Mouse (Mus musculus) midbrain, embryonic 10.5 days (tissue): ENCODE data around the gene Arhgap35. TPM values are rescaled to one million over a fixed set of nuclear protein-coding genes. Genes with fewer than 3 reads are reported as not detected.
A peak's percentile ranks its signal among the peaks of the same experiment; 100 is the strongest.

ENCODE experiments used
- DNase-seq: peaks from one replicate; pipeline ENCODE4 v3.0.0-alpha.2; 2017; ENCODE audit warnings: low spot score
- H3K27ac ChIP-seq: fragments of 300-500 bp; sonication (generic); replicated peaks from 2 replicates; pipeline ENCODE4 v1.5.1; 2016; ENCODE audit warnings: mild to moderate bottlenecking
- H3K27me3 ChIP-seq: fragments of 300-500 bp; sonication (generic); 2 replicates; pipeline ENCODE4 v1.6.1; 2016; ENCODE audit warnings: low read depth, mild to moderate bottlenecking; ENCODE audit not compliant: poor library complexity, severe bottlenecking
- H3K36me3 ChIP-seq: fragments of 300-500 bp; sonication (generic); 2 replicates; pipeline ENCODE4 v1.6.1; 2016; ENCODE audit warnings: mild to moderate bottlenecking, moderate library complexity
- H3K4me1 ChIP-seq: fragments of 300-500 bp; sonication (generic); 2 replicates; pipeline ENCODE4 v1.6.1; 2016
- H3K4me3 ChIP-seq: fragments of 300-500 bp; sonication (generic); 2 replicates; pipeline ENCODE4 v1.5.1; 2016; ENCODE audit warnings: mild to moderate bottlenecking, moderate library complexity
- H3K9me3 ChIP-seq: fragments of 300-500 bp; sonication (generic); replicated peaks from 2 replicates; pipeline ENCODE4 v1.6.1; 2016; ENCODE audit warnings: mild to moderate bottlenecking
- WGBS: fragments of 180-500 bp; shearing (Covaris S2); methylation state at CpG from one replicate; pipeline ENCODE4 v1.1.7; 2016; 5-methylcytosine and 5-hydroxymethylcytosine counted together
- polyA plus RNA-seq: library from polyadenylated mRNA; unstranded; fragments of >200 nt; fragmentation: Nextera tagmentation; extraction: Ambion mirVana; gene quantifications from 2 replicates; pipeline ENCODE4 v1.2.1, GENCODE M21; 2016

The Arhgap35 gene
- polyA plus RNA-seq, 1 experiment from 2014 or later = 25.4 TPM

DNA sequence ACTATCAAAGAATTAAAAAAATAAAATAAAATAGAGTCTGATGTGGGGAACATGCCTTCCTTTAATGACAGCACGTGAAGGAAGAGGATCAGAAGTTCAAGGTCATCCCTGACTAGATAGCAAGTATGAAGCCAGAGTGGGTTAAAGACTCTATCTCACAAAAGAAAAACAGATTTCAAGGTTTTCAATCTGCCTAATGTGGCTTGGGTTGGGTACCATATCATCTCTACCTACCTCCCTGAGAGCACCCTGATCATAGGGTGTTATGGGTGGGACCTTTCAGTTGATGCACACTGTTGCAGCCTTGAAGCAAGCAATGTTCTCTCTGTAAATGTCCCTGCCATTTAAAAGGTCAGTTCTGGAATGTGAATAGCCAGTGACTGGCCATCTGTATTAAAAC, 63.2 kb downstream of the Arhgap35 start:
- Histone ChIP-seq H3K9me3 (no peaks in the 10 kb centered on the region), H3K27me3 (no peaks in the 10 kb centered on the region), H3K27ac (no peak overlapping the region), H3K4me3 (no peak overlapping the region), H3K4me1 (no peaks in the 10 kb centered on the region), H3K36me3 (peaks cover 59% of the 10 kb centered on the region)
- DNase-seq = no peak
- 93% methylated on average over 1 of the region's 1 CpGs for WGBS

DNA sequence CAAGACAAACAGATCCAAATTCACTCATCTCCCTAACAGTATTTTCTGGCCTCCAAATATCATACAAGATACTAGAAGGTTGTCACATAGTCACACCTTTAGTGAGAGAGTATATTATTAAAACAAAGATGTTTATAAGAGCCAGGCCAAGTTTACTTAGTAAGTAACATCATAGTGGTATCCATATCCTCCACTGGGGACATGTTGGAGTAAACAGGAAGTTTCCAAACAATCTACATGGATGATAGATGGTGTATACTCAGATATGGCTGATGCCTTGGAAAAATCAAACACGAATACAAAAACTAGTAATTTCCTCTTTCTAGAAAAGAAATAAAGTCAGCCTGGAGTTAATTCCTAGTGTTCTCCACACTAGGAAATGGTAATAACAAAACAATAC, 65.5 kb downstream of the Arhgap35 start:
- H3K9me3 ChIP-seq = no peaks in the 10 kb centered on the region
- no peaks in the 10 kb centered on the region for H3K27me3 ChIP-seq
- H3K36me3 ChIP-seq = peaks cover 69% of the 10 kb centered on the region
- 96% methylated on average over 1 of the region's 1 CpGs for WGBS
- H3K4me3 ChIP-seq = no peak overlapping the region
- H3K27ac ChIP-seq = no peak overlapping the region
- H3K4me1 ChIP-seq = no peaks in the 10 kb centered on the region
- DNase-seq = no peak

DNA sequence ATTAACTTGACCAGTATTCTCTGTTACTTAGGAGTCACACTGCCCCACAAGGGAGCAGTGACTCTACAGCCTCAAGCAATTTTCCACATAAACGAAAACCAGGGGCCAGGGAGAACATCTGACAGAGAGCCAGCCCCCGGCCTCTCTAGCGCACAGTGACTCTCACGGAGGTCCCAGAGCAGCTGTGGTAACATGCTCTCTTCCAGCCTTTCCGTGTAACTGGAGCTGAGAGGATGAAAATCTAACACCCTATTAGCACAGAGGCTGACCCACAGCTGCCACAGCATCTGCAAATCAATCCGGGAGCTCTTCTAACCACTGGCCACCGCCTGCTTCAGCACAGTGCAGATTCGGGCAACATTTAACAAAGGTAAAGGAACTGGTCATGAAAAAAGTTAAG, 70.0 kb downstream of the Arhgap35 start:
- Histone ChIP-seq H3K4me1 (no peaks in the 10 kb centered on the region), H3K27ac (no peak overlapping the region), H3K4me3 (no peak overlapping the region), H3K9me3 (no peaks in the 10 kb centered on the region), H3K27me3 (no peaks in the 10 kb centered on the region), H3K36me3 (peaks cover 84% of the 10 kb centered on the region)
- 86% methylated on average over 8 of the region's 8 CpGs for WGBS
- no peak for DNase-seq

DNA sequence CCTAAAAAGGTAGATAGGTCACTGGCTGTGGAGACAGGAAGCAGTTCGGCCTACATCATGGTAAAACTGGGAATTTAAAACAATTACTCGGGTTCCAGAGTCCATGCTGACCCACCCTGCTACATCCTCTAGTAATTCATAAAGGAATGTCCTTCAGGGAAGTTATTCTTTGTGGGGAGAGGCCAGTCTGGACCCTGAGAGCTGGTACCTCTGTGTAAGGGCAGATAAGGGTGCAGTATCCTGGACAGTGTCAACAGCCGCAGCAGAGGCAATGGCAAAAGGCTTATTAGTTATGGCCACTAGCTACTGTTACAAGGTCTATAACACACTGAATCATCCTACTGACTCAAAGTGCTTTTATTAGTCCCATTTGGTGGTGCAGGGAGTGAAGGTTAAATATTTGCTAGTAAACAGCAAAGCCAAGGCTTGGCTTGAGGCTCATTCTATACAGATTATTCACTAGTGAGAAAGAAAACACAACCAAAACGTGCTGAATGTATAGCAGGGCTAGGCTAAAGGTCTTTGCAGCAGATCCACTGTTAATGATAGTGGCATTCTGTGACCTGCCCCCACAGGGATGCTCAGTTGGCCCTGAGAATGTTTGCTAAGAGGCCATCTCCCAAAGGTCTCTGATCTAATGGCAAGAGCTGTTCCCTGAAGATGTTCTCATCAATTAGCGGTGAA, 77.4 kb downstream of the Arhgap35 start:
- no peaks in the 10 kb centered on the region for H3K9me3 ChIP-seq
- DNase-seq = no peak
- 93% methylated on average over 5 of the region's 5 CpGs for WGBS
- H3K27ac ChIP-seq = no peak overlapping the region
- H3K4me1 ChIP-seq = no peaks in the 10 kb centered on the region
- H3K27me3 ChIP-seq = no peaks in the 10 kb centered on the region
- peaks cover 90% of the 10 kb centered on the region for H3K36me3 ChIP-seq
- no peak overlapping the region for H3K4me3 ChIP-seq

DNA sequence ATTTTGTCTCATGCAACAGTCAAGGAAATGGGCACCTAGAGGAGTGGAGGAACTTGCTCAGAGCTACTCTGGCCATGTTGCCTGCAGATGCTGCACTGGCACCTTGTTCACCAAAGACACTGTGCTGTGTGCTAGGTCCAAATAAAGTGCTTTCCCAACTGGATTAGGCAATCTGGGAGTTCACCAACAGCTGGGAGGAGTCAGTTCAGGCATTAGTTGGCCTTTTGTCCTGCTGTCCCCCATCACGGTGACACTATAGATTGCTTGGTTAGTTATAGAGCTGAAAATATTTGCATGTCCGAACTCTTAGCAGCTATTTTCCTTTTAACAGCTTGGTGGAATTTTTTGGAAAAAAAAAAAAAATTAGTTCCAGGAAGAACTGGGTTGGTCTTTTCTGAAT, 88.8 kb downstream of the Arhgap35 start:
- Histone ChIP-seq H3K4me3 (no peak overlapping the region), H3K27ac (no peak overlapping the region), H3K9me3 (no peaks in the 10 kb centered on the region), H3K27me3 (no peaks in the 10 kb centered on the region), H3K36me3 (peaks cover 64% of the 10 kb centered on the region), H3K4me1 (no peaks in the 10 kb centered on the region)
- WGBS = 89% methylated on average over 2 of the region's 2 CpGs
- DNase-seq = no peak

DNA sequence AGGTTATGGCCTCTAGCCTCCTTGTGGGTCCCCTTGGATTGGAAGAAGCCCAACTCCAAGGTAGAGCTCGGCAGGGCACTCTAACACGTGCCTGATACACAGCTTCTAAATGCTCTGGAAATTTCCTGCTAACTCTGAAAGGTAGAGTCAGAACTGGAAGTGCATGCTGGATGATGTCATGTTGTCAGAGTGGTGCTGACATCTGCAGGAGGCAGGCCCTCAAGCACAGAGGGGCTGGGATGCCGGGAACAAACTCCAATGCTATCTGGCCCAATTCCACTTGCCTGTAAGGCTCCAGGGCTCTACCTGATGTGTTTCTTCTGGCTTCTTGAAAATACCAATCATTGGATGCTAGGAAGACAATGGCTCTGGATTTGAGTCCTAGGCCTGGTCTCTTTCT, 89.3 kb downstream of the Arhgap35 start:
- 91% methylated on average over 3 of the region's 3 CpGs for WGBS
- H3K36me3 ChIP-seq = peaks cover 60% of the 10 kb centered on the region
- no peak for DNase-seq

DNA sequence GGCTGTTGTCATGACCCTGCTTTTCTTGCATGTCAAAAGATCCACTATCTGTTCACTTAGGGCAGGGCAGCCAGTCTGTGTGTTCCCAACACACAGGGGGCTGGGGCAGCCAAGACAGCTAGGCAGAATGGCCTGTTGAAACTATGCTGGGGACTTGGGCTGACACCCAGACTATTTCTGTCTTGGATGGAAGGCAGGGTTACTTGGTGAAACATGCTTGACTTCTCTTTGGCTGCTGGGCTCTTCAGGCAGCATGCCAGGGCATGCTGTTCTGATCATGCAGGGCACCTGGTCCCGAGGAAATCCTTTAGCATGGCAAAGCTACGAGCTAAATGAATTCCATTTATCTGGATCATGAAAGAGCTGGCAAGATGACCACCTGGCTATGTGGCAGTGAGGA, 90.5 kb downstream of the Arhgap35 start:
- Histone ChIP-seq H3K27me3 (no peaks in the 10 kb centered on the region), H3K27ac (no peak overlapping the region), H3K4me1 (no peaks in the 10 kb centered on the region), H3K9me3 (no peaks in the 10 kb centered on the region), H3K36me3 (peaks cover 60% of the 10 kb centered on the region), H3K4me3 (no peak overlapping the region)
- no peak for DNase-seq
- 89% methylated on average over 2 of the region's 2 CpGs for whole genome bisulfite sequencing

More for the DNA sequence above, 89.3 kb downstream of the Arhgap35 start:
- H3K4me1 ChIP-seq = no peaks in the 10 kb centered on the region
- H3K9me3 ChIP-seq = no peaks in the 10 kb centered on the region
- no peak overlapping the region for H3K27ac ChIP-seq
- H3K4me3 ChIP-seq = no peak overlapping the region
- no peaks in the 10 kb centered on the region for H3K27me3 ChIP-seq

DNA sequence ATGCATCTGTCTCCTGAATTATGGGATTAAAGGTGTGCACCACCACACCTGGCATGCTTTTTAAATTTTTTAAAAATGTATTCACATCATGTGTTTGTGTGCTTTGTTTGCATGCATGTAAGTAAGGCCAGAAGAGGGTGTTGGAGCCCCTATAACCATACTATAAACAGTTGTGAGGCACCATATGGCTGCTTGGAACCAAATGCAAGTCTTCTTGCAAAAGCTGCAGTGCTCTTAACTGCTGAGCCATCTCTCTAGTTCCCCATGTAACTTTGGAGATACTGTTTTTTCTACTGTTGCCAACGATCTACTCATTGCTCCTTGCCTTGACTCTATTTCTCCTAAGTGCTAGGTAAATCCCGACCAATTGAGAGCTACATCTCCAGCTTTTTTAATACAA, 95.5 kb downstream of the Arhgap35 start:
- Histone ChIP-seq H3K4me3 (no peak overlapping the region), H3K27me3 (no peaks in the 10 kb centered on the region), H3K9me3 (no peaks in the 10 kb centered on the region), H3K36me3 (peaks cover 70% of the 10 kb centered on the region), H3K27ac (no peak overlapping the region), H3K4me1 (no peaks in the 10 kb centered on the region)
- WGBS = 94% methylated on average over 2 of the region's 2 CpGs
- DNase-seq = no peak

DNA sequence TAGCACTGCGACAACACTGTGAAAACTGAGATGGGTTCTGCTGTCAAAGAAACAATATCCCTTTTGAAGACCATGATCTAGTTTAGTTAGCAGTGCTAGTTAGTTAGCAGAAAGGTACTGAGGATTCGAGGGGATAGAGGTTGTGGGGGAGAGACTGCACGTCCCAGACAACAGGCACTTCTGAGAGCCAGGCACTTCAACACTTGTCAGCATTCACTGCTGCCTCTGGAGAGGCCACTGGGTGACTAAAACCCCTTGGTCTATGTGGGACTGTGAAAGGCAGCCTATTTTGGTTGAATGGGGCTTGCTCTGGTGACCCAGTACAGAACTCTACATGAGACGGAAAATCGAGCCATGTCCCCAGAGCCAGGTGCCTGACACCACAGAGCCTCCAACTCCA, 97.6 kb downstream of the Arhgap35 start:
- no peak for DNase-seq
- 89% methylated on average over 5 of the region's 5 CpGs for WGBS

DNA sequence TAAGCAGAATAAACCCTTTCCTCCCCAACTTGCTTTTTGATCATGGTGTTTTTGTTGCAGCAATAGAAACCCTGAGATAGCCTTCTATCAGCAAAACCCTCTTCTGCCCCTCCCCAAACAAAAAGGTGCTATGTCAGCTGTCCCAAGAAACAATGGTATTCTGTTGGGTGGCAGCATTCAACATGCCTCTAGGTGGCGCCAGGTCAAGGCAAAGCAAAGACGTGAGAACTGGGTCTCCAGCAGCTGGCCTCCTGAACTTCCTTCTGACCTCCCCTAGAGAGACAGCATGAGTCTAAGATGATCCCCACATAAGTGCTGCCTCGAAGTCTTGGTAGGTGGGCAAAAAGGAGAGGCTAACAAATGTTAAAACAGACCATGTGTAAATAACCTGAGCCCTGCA, 107.5 kb downstream of the Arhgap35 start:
- no peak overlapping the region for H3K27ac ChIP-seq
- DNase-seq = peak; percentile 40
- 27% methylated on average over 3 of the region's 3 CpGs for WGBS
- H3K4me1 ChIP-seq = no peaks in the 10 kb centered on the region
- peaks cover 96% of the 10 kb centered on the region for H3K36me3 ChIP-seq
- H3K27me3 ChIP-seq = no peaks in the 10 kb centered on the region
- H3K9me3 ChIP-seq = no peaks in the 10 kb centered on the region
- H3K4me3 ChIP-seq = no peak overlapping the region

More for the DNA sequence above, 97.6 kb downstream of the Arhgap35 start:
- H3K4me1 ChIP-seq = no peaks in the 10 kb centered on the region
- no peaks in the 10 kb centered on the region for H3K27me3 ChIP-seq
- no peak overlapping the region for H3K4me3 ChIP-seq
- no peak overlapping the region for H3K27ac ChIP-seq
- no peaks in the 10 kb centered on the region for H3K9me3 ChIP-seq
- H3K36me3 ChIP-seq = peaks cover 75% of the 10 kb centered on the region

DNA sequence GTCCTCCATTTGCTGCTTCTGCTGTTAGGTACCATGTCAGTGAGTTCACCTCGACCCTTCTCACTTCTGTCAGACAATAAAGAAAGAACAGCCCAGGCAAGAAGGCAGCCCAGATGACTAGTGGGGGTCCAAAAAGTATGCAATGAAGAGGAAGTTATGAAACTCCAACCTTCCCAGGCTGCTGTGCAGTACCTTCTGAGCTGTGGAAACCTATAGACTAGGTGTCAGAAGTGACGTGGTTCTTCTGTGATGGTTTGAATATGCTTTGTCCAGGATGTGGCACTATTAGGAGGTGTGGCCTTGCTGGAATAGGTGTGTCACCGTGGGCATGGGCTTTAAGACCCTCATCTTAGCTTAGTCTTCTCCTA, 109.6 kb downstream of the Arhgap35 start:
- Histone ChIP-seq H3K27me3 (no peaks in the 10 kb centered on the region), H3K27ac (no peak overlapping the region), H3K4me1 (no peaks in the 10 kb centered on the region), H3K36me3 (peaks cover 96% of the 10 kb centered on the region), H3K9me3 (no peaks in the 10 kb centered on the region), H3K4me3 (no peak overlapping the region)
- 91% methylated on average over 3 of the region's 3 CpGs for WGBS
- DNase-seq = no peak

DNA sequence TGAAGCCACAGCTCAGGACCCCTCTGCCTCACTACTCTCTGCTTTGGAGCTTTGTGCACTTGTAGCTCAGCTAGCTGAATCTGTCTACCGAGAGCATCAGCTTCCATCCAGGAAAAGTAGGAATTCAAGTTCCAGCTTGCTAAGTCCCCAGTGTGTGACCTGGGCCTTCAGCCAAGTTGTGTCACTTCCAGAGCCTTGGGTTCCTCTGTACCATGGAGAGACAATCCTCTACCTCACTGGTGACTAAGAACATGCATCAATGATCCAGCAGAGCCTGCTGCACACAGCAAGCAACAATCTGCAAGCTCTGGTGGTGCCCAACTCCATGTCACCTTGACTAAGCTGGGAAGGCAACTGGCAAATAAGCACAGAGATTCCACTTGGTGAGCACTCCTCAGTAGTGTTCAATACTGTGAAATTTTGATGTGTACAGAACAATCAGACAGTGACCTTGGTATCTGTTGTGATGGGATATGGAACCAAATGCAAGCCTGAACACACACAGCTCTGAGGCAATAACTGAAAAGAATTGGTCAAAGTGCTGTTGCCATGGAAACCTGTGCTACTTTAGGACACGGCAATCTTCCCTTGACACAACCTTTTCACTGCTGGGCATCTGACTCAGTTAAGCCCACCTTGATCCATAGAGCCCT, 110.1 kb downstream of the Arhgap35 start:
- H3K4me1 ChIP-seq = no peaks in the 10 kb centered on the region
- DNase-seq = no peak
- H3K9me3 ChIP-seq = no peaks in the 10 kb centered on the region
- H3K4me3 ChIP-seq = no peak overlapping the region
- H3K27ac ChIP-seq = no peak overlapping the region
- H3K27me3 ChIP-seq = no peaks in the 10 kb centered on the region
- peaks cover 94% of the 10 kb centered on the region for H3K36me3 ChIP-seq
- 95% methylated on average over 2 of the region's 2 CpGs for WGBS

DNA sequence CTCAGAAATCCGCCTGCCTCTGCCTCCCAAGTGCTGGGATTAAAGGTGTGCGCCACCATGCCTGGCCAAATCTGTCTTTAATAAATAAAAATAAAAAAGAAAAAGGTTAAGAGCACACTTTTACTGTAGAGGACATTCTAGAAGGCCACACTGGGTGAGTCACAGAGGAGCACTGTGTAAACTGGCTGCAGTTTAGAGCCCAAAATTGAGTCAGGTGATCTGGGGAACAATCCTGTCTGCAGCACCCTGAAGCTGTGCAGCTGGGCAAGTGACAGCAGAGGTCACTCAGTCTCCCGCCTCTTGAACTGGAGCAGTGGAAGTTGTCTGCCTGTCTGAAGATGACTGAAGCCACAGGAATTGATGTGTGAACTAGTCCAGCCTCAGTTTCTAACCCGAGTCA, 113.2 kb downstream of the Arhgap35 start:
- H3K27me3 ChIP-seq = no peaks in the 10 kb centered on the region
- no peaks in the 10 kb centered on the region for H3K9me3 ChIP-seq
- H3K27ac ChIP-seq = no peak overlapping the region
- 97% methylated on average over 4 of the region's 4 CpGs for WGBS
- H3K36me3 ChIP-seq = peaks cover 96% of the 10 kb centered on the region
- H3K4me1 ChIP-seq = no peaks in the 10 kb centered on the region
- no peak for DNase-seq
- H3K4me3 ChIP-seq = no peak overlapping the region
